Mouse (Mus musculus) midbrain, postnatal 0 days (tissue): Measurements from ENCODE around the gene Crlf1. TPM values are rescaled to one million over a fixed set of nuclear protein-coding genes. Genes with fewer than 3 reads are reported as not detected.

Experiments used
- ATAC-seq: fragments of 200-750 bp; cut with Nextera tagmentation; 2 replicates; pipeline ENCODE4 v1.8.0; 2017; ENCODE audit warnings: moderate number of reproducible peaks, mild to moderate bottlenecking, moderate TSS enrichment, moderate library complexity; ENCODE audit not compliant: low FRiP score
- DNase-seq: peaks from one replicate; pipeline ENCODE4 v3.0.0-alpha.2; 2015; ENCODE audit warnings: low spot score
- H3K27ac ChIP-seq: fragments of 300-500 bp; sonication (generic); 2 replicates; pipeline ENCODE4 v1.5.1; 2014; ENCODE audit warnings: low read depth, mild to moderate bottlenecking, low read length, mixed read lengths
- H3K27me3 ChIP-seq: fragments of 300-500 bp; sonication (generic); 2 replicates; pipeline ENCODE4 v1.6.1; 2014; ENCODE audit warnings: low read length, control low read depth, mixed read lengths; ENCODE audit not compliant: insufficient read depth
- H3K36me3 ChIP-seq: fragments of 300-500 bp; sonication (generic); 2 replicates; pipeline ENCODE4 v1.6.1; 2014; ENCODE audit warnings: low read length, control low read depth, mixed read lengths; ENCODE audit not compliant: insufficient read depth
- H3K4me1 ChIP-seq: fragments of 300-500 bp; sonication (generic); 2 replicates; pipeline ENCODE4 v1.6.1; 2014; ENCODE audit warnings: mild to moderate bottlenecking, control low read depth, antibody characterized with exemption, low read length, mixed read lengths; ENCODE audit not compliant: insufficient read depth
- H3K4me2 ChIP-seq: fragments of 300-500 bp; sonication (generic); 2 replicates; pipeline ENCODE4 v1.6.1; 2014; ENCODE audit warnings: low read depth, mild to moderate bottlenecking, low read length, mixed read lengths; ENCODE audit not compliant: poor library complexity, severe bottlenecking
- H3K4me3 ChIP-seq: fragments of 300-500 bp; sonication (generic); 2 replicates; pipeline ENCODE4 v1.5.1; 2014; ENCODE audit warnings: low read depth, mild to moderate bottlenecking, low read length, moderate library complexity
- H3K9ac ChIP-seq: fragments of 300-500 bp; sonication (generic); replicated peaks from 2 replicates; pipeline ENCODE4 v1.6.1; 2014; ENCODE audit warnings: mild to moderate bottlenecking, low read length, moderate library complexity, mixed read lengths; ENCODE audit not compliant: poor library complexity, severe bottlenecking
- H3K9me3 ChIP-seq: fragments of 300-500 bp; sonication (generic); 2 replicates; pipeline ENCODE4 v1.6.1; 2016; ENCODE audit warnings: low read length, control low read depth
- CTCF ChIP-seq: IDR thresholded peaks from 2 replicates; pipeline ENCODE4 v1.5.1; 2016; ENCODE audit warnings: antibody characterized with exemption, mild to moderate bottlenecking
- WGBS: fragments of 180-500 bp; shearing (Covaris S2); extraction: QIAGEN DNeasy Blood & Tissue Kit; methylation state at CpG from one replicate; pipeline ENCODE4 v1.1.7; 2014; 5-methylcytosine and 5-hydroxymethylcytosine counted together
- polyA plus RNA-seq: library from polyadenylated mRNA; unstranded; fragments of >200 nt; fragmentation: Nextera tagmentation; extraction: Ambion mirVana; gene quantifications from 2 replicates; pipeline ENCODE4 v1.2.1, GENCODE M21; 2015
- total RNA-seq: library from RNA; depleted of rRNA; stranded (reverse); fragments of >200 nt; gene quantifications from 2 replicates; pipeline ENCODE4 v1.2.3, GENCODE M21; 2014

Gene Crlf1
- total and polyA plus RNA-seq, 2 experiments from 2014 or later: 4.1 to 10.9 TPM

DNA sequence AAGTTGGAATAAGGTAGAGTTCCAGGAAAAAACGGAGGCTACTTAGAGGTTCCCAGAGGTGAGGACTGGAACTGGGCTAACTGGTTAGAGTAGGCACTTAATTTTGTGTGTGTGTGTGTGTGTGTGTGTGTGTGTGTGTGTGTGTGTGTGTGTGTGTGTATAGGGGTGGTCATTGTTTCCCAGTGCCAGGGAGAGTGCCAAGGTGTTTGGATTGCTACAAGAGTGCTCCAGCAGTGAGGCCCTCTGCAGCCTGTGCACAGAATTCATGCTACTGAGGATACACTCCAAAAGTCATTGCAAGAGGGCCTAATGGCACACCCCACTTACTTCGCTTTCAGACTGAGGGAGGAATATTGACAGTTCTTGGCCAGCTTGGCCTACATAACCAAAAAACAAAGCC is 10.0 kb upstream of the Crlf1 start:
- TF ChIP-seq CTCF: no peak

DNA sequence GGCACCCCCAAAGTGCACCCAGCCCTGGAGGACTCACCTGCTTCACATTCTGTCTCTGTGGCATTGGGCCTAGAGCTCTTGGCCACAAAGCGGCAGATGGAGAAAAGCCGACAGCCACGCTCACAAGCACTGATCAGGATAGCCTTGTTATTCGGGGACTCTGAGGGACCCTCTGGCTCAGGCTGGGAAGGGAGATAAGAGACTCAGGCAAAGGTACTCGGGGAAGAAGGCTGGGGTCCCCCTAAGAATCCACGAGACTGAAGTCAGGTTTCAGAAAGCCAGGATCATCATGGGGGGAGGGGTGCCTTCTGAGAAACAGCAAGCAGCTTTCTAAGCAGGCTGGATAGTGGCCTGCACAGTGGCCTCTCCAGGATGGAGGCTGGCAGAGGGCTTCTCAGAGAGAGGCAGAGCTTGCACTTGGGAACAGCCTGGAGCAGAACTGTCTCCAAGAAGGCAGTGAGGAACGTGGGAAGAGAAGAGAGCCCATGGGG is 6.7 kb upstream of the Crlf1 start:
- Histone ChIP-seq H3K4me1 (peaks cover 14% of the 10 kb centered on the region; the same call in 1 of the 2 replicates), H3K27ac (no peak overlapping the region), H3K36me3 (peaks cover 11% of the 10 kb centered on the region; the same call in 1 of the 2 replicates), H3K4me2 (peak overlapping the region; percentile 69), H3K9me3 (no peaks in the 10 kb centered on the region), H3K4me3 (peak overlapping the region; percentile 63), H3K27me3 (peaks cover 33% of the 10 kb centered on the region), H3K9ac (peak overlapping the region; percentile 89)
- DNase-seq: no peak
- no peak for TF ChIP-seq CTCF
- WGBS: 43% methylated on average over 7 of the region's 7 CpGs
- ATAC-seq: no peak; the same call in 1 of the 2 replicates

More for the DNA sequence above, 10.0 kb upstream of the Crlf1 start:
- 68% methylated on average over 2 of the region's 2 CpGs for WGBS
- no peak overlapping the region for H3K4me2 ChIP-seq
- ATAC-seq (no peak), DNase-seq (no peak)
- H3K4me3 ChIP-seq: no peak overlapping the region
- peaks cover 11% of the 10 kb centered on the region; the same call in 1 of the 2 replicates for H3K36me3 ChIP-seq
- H3K9ac ChIP-seq: no peak overlapping the region
- peaks cover 8% of the 10 kb centered on the region; the same call in 1 of the 2 replicates for H3K4me1 ChIP-seq
- no peak overlapping the region for H3K27ac ChIP-seq
- H3K9me3 ChIP-seq: no peaks in the 10 kb centered on the region
- peaks cover under 1% of the 10 kb centered on the region; the same call in 1 of the 2 replicates for H3K27me3 ChIP-seq

DNA sequence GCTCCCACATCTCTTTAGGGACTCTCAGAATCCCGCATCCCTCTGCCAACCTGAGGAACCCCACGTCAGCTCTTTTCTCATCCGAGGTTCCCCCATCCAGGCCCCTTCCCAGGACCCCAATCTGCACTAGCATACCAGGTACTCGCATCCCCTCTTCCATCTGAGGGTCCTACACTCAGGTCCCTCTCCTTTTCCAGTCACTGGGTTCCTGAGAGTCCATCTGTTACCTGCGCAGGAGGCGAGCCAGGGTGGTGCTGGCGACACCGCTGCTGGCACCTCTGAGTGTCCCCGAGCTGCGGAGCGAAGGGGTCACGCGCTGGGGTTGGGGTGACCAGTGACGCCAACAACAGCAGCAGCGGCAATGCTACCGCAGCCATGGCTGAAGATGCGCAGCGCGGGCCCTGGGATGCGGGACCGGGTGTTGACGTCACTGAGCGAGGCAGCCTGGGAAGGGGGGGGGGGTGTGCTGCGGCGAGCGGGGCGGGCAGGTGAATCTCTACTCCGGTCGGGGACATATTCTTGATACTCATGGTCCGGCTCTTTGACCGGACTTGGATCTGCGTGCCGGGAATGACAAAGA is 5.9 kb upstream of the Crlf1 start, which contains the start of gene Tmem59l:
Gene Tmem59l, minus strand, starts transcription at position 418 of the 580 bp plus-strand sequence.
- DNase-seq: peak; percentile 59
- peak; percentile 72 for ATAC-seq
- peaks cover 41% of the 10 kb centered on the region for H3K27me3 ChIP-seq

DNA sequence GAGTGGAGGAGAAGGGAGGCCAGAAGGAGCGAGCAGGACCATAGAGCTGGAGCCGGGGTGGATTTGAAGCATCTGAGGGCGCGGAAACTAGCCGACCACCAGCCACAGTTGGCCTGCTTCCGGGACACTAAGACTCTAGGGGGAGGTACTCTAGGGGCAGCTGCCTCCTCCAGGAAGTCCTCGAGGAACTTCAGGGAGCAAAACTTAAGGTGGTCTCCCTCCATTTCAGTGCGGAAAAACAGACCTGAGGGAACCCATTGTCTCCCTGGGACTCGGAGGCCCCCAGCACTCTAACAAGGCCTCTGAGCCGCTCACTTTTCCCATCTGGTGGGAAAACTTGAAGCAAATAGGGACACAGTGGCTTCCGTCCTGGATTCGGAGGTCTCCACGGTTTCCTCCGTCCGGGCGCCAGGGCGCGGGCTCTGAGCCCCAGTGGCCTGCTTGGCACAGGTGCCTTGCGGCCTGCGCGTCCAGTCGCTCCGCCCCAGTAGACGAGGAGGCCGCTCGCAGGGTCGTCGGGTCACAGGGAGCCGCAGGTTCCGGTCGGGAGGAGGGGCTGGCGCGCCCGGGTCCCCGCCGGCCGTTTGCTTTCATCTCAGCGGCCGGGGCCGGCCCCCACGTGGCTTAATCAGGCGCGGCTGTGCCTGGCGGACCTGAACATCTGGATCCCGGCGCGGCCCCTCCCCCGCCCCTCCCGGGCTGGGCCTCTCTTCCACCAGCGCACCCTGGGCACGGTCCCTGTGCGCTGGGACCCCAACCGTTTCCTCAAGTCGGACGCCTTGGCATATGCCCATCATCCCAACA is 4.8 kb upstream of the Crlf1 start:
- no peak for ATAC-seq
- TF ChIP-seq CTCF: no peak
- H3K9me3 ChIP-seq: no peaks in the 10 kb centered on the region
- H3K4me2 ChIP-seq: peak overlapping the region; percentile 69
- H3K27ac ChIP-seq: no peak overlapping the region
- H3K4me3 ChIP-seq: peak overlapping the region; percentile 63
- peaks cover 11% of the 10 kb centered on the region; the same call in 1 of the 2 replicates for H3K36me3 ChIP-seq
- peaks cover 53% of the 10 kb centered on the region for H3K27me3 ChIP-seq
- WGBS: 3% methylated on average over 52 of the region's 55 CpGs
- no peak for DNase-seq
- H3K9ac ChIP-seq: peak overlapping the region; percentile 36; the same call in 1 of the 2 replicates
- H3K4me1 ChIP-seq: peaks cover 18% of the 10 kb centered on the region

More for the DNA sequence above, 5.9 kb upstream of the Crlf1 start, which contains the start of gene Tmem59l:
- Histone ChIP-seq H3K27ac (peak within 1 kb of the TSS; percentile 52), H3K9me3 (no peaks in the 10 kb centered on the region), H3K9ac (peak within 1 kb of the TSS; percentile 89), H3K4me3 (peak within 1 kb of the TSS; percentile 63), H3K4me2 (peak within 1 kb of the TSS; percentile 69), H3K4me1 (peaks cover 14% of the 10 kb centered on the region; the same call in 1 of the 2 replicates), H3K36me3 (peaks cover 11% of the 10 kb centered on the region; the same call in 1 of the 2 replicates)
- TF ChIP-seq CTCF: no peak
- WGBS: 3% methylated on average over 28 of the region's 33 CpGs

DNA sequence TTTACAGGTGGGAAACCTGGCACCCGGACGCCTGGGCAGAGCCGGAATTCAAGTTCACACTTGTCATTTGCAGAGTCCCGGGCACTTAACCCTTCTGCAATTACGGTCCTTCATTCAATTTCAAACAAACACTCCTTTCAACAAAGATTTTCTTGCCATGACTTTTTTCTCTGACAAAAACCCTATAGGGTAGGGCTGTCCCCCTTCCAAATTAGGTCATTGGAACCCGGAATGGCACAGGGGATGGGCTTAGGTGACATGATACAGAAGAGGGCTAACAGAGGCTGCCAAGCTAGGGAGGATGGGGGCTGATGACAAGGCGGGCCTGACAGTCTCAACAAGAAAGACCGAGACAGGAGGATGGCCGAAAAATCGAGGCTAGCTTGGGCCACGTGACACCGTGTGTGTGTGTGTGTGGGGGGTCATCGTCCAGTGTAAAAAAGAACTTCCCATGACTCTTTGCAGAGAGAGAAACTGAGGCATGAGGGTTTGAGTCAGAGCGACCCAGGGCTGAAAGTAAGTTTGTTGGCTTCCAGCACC is 4.0 kb upstream of the Crlf1 start:
- DNase-seq: no peak
- TF ChIP-seq CTCF: no peak
- Histone ChIP-seq H3K4me1 (peaks cover 22% of the 10 kb centered on the region), H3K4me3 (peak overlapping the region; percentile 63; the same call in 1 of the 2 replicates), H3K36me3 (peaks cover 9% of the 10 kb centered on the region; the same call in 1 of the 2 replicates), H3K27ac (no peak overlapping the region), H3K9ac (no peak overlapping the region), H3K4me2 (peak overlapping the region; percentile 69), H3K9me3 (no peaks in the 10 kb centered on the region), H3K27me3 (peaks cover 61% of the 10 kb centered on the region)
- no peak for ATAC-seq
- 2% methylated on average over 14 of the region's 14 CpGs for WGBS
